ENCODE assay signal across 16 mouse cellular contexts in the genomic region with DNA sequence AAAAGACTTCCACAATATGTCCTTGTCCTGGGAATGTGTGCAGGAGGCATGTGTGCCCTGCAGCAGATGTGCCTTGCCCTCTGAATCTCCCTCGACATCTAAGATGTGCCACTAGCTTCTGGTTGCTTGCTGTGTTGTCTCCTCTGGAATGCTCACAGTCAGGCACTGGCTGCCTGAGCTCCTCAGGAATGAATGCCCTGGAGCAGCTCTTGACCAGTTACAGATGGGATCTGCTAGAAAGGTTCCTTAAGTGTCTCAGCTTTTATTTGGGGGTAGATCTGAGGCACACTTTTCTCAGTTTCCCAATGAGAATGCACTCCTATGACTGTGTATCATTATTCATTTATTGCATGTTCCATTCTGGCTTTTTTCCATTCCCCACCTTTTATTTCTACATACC.
"Had no signal": no experiment of that assay in that cellular context is flagged by ENCODE, and none has a peak within 500 bp of the region (broad histone marks: within the 10 kb centered on the region; RNA-seq: fewer than 3 reads in every experiment).

No protein-coding gene starts in this region.

- H3K4me3 ChIP-seq: lung, embryonic 15.5 days; megakaryocyte, embryonic 14.5 days; midbrain, embryonic 13.5 days; midbrain, embryonic 15.5 days; neural tube, embryonic 12.5 days; stomach, embryonic 15.5 days had no signal

- H3K27me3 ChIP-seq: megakaryocyte, embryonic 14.5 days; neural tube, embryonic 12.5 days; stomach, embryonic 15.5 days had no signal

- H3K4me2 ChIP-seq: lung, embryonic 15.5 days; midbrain, embryonic 11.5 days; midbrain, embryonic 13.5 days; midbrain, embryonic 15.5 days; neural tube, embryonic 12.5 days; stomach, embryonic 15.5 days had no signal

- H3K27ac ChIP-seq: lung, embryonic 15.5 days; macrophage; midbrain, embryonic 13.5 days; midbrain, embryonic 15.5 days; neural tube, embryonic 12.5 days; stomach, embryonic 15.5 days; stomach, postnatal 0 days had no signal

- DNase-seq: lung, postnatal 14 days; lung, postnatal 36 days; right cerebral cortex, postnatal 14 days; thymus, adult 2 months; thymus, postnatal 25 days; thymus, postnatal 4 days had no signal

- H3K36me3 ChIP-seq: lung, embryonic 15.5 days; midbrain, embryonic 13.5 days; midbrain, embryonic 15.5 days; neural tube, embryonic 12.5 days; stomach, embryonic 15.5 days had no signal

- H3K9ac ChIP-seq: lung, embryonic 15.5 days; midbrain, embryonic 13.5 days; midbrain, embryonic 15.5 days; neural tube, embryonic 12.5 days; stomach, embryonic 15.5 days had no signal

- H3K9me3 ChIP-seq: lung, embryonic 15.5 days; megakaryocyte, embryonic 14.5 days; midbrain, embryonic 13.5 days; midbrain, embryonic 15.5 days; neural tube, embryonic 12.5 days; stomach, embryonic 15.5 days had no signal

- H3K4me1 ChIP-seq: midbrain, embryonic 15.5 days; neural tube, embryonic 12.5 days; stomach, embryonic 15.5 days had no signal

- ATAC-seq: lung, postnatal 0 days; midbrain, embryonic 13.5 days; midbrain, embryonic 15.5 days had no signal
